Mouse (Mus musculus): ENCODE measurements around the gene Mvb12b.
"Not testable (repeated sequence)": the region's sequence is repeated elsewhere in the genome, so short reads cannot be mapped to it uniquely, and the experiment has no call there.

The Mvb12b gene

GRCm38 (mm10) chr2:33887328-33888099 is at the start of gene Mvb12b:
Gene Mvb12b (minus strand): TSS chr2:33887946.
- in situ Hi-C loops (cut with MseI, MboI) = no loop called here

GRCm38 (mm10) chr2:33935756-33936155 is 48.0 kb upstream of the Mvb12b start:
- in situ Hi-C loops (cut with MseI, MboI) = no loop called here

- in situ Hi-C loops (cut with MseI, MboI) = no loop called here
Observed at GRCm38 (mm10) chr2:33933606-33934510, 46.1 kb upstream of the Mvb12b start.

- in situ Hi-C loops (cut with MseI, MboI) = no loop called here
Observed at GRCm38 (mm10) chr2:33931161-33931560, 43.4 kb upstream of the Mvb12b start.

- in situ Hi-C loops (cut with MseI, MboI) = no loop called here
Observed at GRCm38 (mm10) chr2:33925288-33925687, 37.5 kb upstream of the Mvb12b start.

- in situ Hi-C loops (cut with MseI, MboI) = no loop called here
Observed at GRCm38 (mm10) chr2:33923482-33923881, 35.7 kb upstream of the Mvb12b start.

- in situ Hi-C loops (cut with MseI, MboI) = no loop called here
Observed at GRCm38 (mm10) chr2:33922466-33922865, 34.7 kb upstream of the Mvb12b start.

GRCm38 (mm10) chr2:33919934-33920615 is 32.3 kb upstream of the Mvb12b start:
- in situ Hi-C loops (cut with MseI, MboI) = no loop called here

- in situ Hi-C loops (cut with MseI, MboI) = no loop called here
Observed at GRCm38 (mm10) chr2:33918824-33919223, 31.1 kb upstream of the Mvb12b start.

GRCm38 (mm10) chr2:33918318-33918717 is 30.6 kb upstream of the Mvb12b start:
- in situ Hi-C loops (cut with MseI, MboI) = no loop called here

GRCm38 (mm10) chr2:33916603-33917002 is 28.9 kb upstream of the Mvb12b start:
- in situ Hi-C loops (cut with MseI, MboI) = no loop called here

GRCm38 (mm10) chr2:33914998-33915397 is 27.3 kb upstream of the Mvb12b start:
- in situ Hi-C loops (cut with MseI, MboI) = no loop called here

GRCm38 (mm10) chr2:33914334-33914733 is 26.6 kb upstream of the Mvb12b start:
- in situ Hi-C loops (cut with MseI, MboI) = no loop called here

GRCm38 (mm10) chr2:33913598-33913997 is 25.9 kb upstream of the Mvb12b start:
- in situ Hi-C loops (cut with MseI, MboI) = not testable (repeated sequence)

GRCm38 (mm10) chr2:33912741-33913140 is 25.0 kb upstream of the Mvb12b start:
- in situ Hi-C loops (cut with MseI, MboI) = no loop called here

- in situ Hi-C loops (cut with MseI, MboI) = no loop called here
Observed at GRCm38 (mm10) chr2:33908374-33908773, 20.6 kb upstream of the Mvb12b start.

GRCm38 (mm10) chr2:33907174-33907573 is 19.4 kb upstream of the Mvb12b start:
- in situ Hi-C loops (cut with MseI, MboI) = no loop called here

GRCm38 (mm10) chr2:33895829-33896228 is 8.1 kb upstream of the Mvb12b start:
- in situ Hi-C loops (cut with MseI, MboI) = no loop called here

- in situ Hi-C loops (cut with MseI, MboI) = no loop called here
Observed at GRCm38 (mm10) chr2:33893151-33893550, 5.4 kb upstream of the Mvb12b start.

- in situ Hi-C loops (cut with MseI, MboI) = no loop called here
Observed at GRCm38 (mm10) chr2:33892354-33892753, 4.6 kb upstream of the Mvb12b start.

- in situ Hi-C loops (cut with MseI, MboI) = no loop called here
Observed at GRCm38 (mm10) chr2:33888100-33888385, 297 bp upstream of the Mvb12b start.

All from mouse trophoblast stem cell (cell line).